Mouse (Mus musculus) small intestine, adult 2 months (tissue): ENCODE measurements around the gene Gpatch2l.

Source experiments
- CTCF ChIP-seq: fragments of 200-500 bp; IDR thresholded peaks from 2 replicates; pipeline ENCODE4 v1.5.1; 2012; ENCODE audit warnings: low read depth, mild to moderate bottlenecking, control low read depth, inconsistent platforms, low read length, moderate library complexity, mixed read lengths; ENCODE audit not compliant: insufficient replicate concordance, insufficient read length; ENCODE audit errors: extremely low read depth
- POLR2A ChIP-seq: fragments of 200-500 bp; IDR thresholded peaks from 2 replicates; pipeline ENCODE4 v1.6.1; 2012; ENCODE audit warnings: low read depth, mild to moderate bottlenecking, control low read depth, inconsistent platforms, low read length, moderate library complexity

- TF ChIP-seq CTCF = no peak
- TF ChIP-seq POLR2A = no peak
These were observed 38.3 kb downstream of the Gpatch2l start for GRCm38 (mm10) chr12:86280000-86280399.
